Mouse (Mus musculus) ES-E14 (cell line): Measurements from ENCODE around the gene Rin2.

ENCODE experiments used
- CHD2 ChIP-seq: IDR thresholded peaks from 2 replicates; pipeline ENCODE4 v1.6.1; 2014; ENCODE audit warnings: mild to moderate bottlenecking, low read depth, low read length, inconsistent platforms
- HCFC1 ChIP-seq: IDR thresholded peaks from 2 replicates; pipeline ENCODE4 v1.6.1; 2012; ENCODE audit warnings: low read length, inconsistent platforms, borderline replicate concordance; ENCODE audit not compliant: insufficient read depth
- MAFK ChIP-seq: IDR thresholded peaks from 2 replicates; pipeline ENCODE4 v1.6.1; 2014; ENCODE audit warnings: mild to moderate bottlenecking, low read depth, low read length, inconsistent platforms; ENCODE audit not compliant: insufficient read depth
- ZC3H11A ChIP-seq: IDR thresholded peaks from 2 replicates; pipeline ENCODE4 v1.6.1; 2012; ENCODE audit warnings: low read depth, mild to moderate bottlenecking, inconsistent platforms, low read length, borderline replicate concordance
- ZNF384 ChIP-seq: IDR thresholded peaks from 2 replicates; pipeline ENCODE4 v1.6.1; 2012; ENCODE audit warnings: low read depth, low read length, inconsistent platforms

DNA sequence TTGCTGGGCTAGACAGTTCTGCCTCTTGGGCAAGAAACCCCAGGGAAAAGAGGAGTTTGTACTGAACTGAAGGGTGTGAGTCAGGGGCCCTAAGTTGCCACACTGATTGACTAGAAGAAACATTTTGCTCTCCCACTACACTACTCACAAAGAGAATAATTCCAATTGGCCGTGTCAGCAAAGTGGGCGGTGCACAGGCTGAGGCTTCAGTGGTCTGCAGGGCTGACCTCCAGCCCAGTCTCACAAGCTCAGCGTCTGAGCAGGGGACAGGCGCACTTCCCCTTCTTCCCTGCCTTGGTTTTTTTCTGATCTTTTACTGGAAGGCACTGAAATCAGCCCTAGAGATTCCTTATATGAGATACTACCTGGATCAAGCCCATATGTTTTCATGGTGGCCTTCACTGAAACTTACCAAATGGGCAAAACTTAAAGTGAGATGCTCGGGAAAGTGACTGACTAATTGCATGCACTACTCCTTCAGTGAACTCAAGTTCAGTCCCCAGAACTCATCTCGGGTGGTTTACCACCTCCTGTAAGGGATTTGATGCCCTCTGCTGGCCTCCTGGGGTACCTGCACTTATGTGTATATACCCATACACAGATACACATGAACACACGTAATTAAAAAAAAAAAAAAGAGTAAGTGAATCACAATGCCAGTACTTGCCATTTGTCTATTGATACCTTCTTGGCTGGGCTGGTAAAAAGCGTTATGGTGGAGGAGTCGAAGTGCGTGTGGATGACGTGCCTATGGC is 191.9 kb downstream of the Rin2 start:
- no peak for TF ChIP-seq HCFC1
- TF ChIP-seq ZC3H11A: no peak
- TF ChIP-seq MAFK: no peak
- no peak for TF ChIP-seq CHD2
- TF ChIP-seq ZNF384: peak; percentile 88
